Mouse (Mus musculus): ENCODE results near the gene Neu3. TPM values are rescaled to one million over a fixed set of nuclear protein-coding genes. Genes with fewer than 3 reads are reported as not detected.

Gene Neu3
- polyA plus RNA-seq, 1 experiment from 2014 or later, result 2.2 TPM

DNA sequence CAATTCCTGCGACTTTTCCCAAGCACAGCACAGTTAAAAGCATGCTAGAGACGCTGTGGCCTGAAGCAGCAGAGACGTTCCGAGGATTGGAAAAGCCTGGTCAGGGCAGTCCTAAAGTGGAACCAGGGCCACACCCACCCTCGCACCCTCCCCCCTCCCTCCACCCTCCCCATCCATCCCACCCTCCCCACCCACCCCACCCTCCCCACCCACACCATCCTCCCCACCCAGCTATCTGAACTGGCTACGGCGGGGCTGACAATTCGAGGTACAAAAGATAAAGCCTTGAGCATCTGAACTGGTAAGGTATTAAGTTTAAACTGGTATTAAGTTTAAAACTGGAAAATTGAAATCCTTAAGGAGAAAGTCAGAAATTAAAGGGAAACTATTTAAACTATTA is 24.7 kb downstream of the Neu3 start:
- WGBS, result 70% methylated on average over 8 of the region's 8 CpGs
- Histone ChIP-seq H3K4me2 (no peak overlapping the region), H3K4me1 (replicated peaks) (no peaks in the 10 kb centered on the region), H3K36me3 (no peaks in the 10 kb centered on the region), H3K27ac (no peak overlapping the region), H3K4me3 (no peak overlapping the region), H3K9me3 (no peaks in the 10 kb centered on the region), H3K27me3 (0 out of 2 replicates have a peak, but pooled peaks cover 3% of the 10 kb centered on the region), H3K9ac (no peak overlapping the region)
- no peak for ATAC-seq (ENCODE audit: low FRiP score)

DNA sequence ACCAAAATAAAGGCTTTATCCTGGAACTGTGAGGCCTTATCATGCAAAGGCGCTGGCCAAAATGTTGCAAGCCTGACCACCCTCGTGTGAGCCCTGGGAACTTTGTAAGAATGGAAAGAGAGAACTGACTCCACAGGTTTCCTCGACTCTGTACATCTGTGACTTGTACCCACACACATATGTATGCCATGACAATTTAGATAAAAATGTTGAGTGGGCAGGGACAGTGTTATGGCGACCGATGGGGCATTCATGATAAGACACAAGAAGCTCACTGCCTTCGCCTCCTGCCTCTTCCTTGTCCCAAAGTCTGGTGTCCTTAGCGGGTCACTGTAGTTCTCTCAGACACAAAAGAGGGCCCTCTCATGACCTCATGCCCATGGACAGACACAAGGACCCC is 29.1 kb downstream of the Neu3 start:
- no peak overlapping the region for H3K27ac ChIP-seq
- no peak overlapping the region for H3K4me2 ChIP-seq
- H3K4me3 ChIP-seq, result no peak overlapping the region
- H3K36me3 ChIP-seq, result no peaks in the 10 kb centered on the region
- peaks cover 31% of the 10 kb centered on the region for H3K4me1 ChIP-seq (replicated peaks)
- no peak overlapping the region for H3K9ac ChIP-seq
- ATAC-seq (ENCODE audit: low FRiP score), result no peak
- H3K9me3 ChIP-seq, result no peaks in the 10 kb centered on the region
- 0 out of 2 replicates have a peak, but pooled peaks cover 3% of the 10 kb centered on the region for H3K27me3 ChIP-seq
- 84% methylated on average over 7 of the region's 7 CpGs for WGBS

DNA sequence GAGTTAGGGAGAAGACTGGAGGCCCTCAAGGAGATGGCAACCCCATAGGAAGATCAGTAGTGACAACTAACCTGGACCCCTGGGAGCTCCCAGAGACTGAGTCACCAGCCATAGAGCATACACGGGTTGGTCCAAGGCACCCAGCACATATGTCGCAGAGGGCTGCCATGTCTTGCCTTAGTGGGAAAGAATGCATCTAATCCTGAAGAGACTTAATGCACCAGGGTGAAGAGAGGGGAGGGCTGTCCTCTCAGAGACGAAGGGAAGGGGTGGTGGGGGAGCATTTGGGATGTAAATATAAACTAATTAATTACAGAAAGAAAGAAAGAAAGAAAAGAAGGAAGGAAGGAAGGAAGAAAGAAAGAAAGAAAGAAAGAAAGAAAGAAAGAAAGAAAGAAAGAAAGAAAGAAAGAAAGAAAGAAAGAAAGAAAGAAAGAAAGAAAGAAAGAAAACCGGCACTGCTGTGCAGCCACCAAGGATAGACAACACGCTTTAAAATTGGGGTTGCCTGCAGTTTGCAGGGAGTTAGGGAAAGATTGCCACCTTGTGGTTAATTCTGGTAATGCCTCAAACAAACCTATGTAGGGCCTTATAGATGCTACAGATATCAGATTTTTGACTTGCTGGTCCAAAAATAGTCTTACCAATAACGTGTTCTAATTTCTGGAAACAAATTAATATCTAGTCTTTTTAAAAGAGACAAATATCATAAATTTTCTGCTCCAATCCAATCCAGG is 30.1 kb downstream of the Neu3 start:
- ATAC-seq (ENCODE audit: low FRiP score), result no peak
- WGBS, result 35% methylated on average over 6 of the region's 6 CpGs

DNA sequence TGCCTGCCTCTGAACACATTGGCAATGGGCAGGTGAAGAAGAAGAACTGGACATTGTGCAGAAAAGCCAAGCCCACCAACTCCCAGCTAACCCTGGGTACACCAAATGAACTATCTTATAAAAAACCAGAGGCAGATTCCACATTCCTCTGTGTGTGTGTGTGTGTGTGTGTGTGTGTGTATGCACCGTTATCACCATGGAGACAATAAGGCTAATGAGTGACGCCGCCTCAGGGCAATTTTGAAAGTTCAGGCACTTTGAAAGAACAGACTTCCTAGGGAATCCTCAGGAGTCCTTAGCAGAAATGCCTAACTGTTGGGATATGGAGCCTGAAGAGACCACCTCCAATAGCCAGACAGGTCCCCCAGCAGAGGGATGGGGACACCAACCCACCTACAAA is 31.0 kb downstream of the Neu3 start:
- H3K4me2 ChIP-seq, result no peak overlapping the region
- WGBS, result 67% methylated on average over 3 of the region's 3 CpGs

More for the DNA sequence above, 30.1 kb downstream of the Neu3 start:
- Histone ChIP-seq H3K4me2 (no peak overlapping the region), H3K9me3 (no peaks in the 10 kb centered on the region), H3K4me3 (no peak overlapping the region), H3K9ac (no peak overlapping the region), H3K27ac (no peak overlapping the region), H3K36me3 (no peaks in the 10 kb centered on the region), H3K4me1 (replicated peaks) (peaks cover 31% of the 10 kb centered on the region), H3K27me3 (0 out of 2 replicates have a peak, but pooled peaks cover 3% of the 10 kb centered on the region)

DNA sequence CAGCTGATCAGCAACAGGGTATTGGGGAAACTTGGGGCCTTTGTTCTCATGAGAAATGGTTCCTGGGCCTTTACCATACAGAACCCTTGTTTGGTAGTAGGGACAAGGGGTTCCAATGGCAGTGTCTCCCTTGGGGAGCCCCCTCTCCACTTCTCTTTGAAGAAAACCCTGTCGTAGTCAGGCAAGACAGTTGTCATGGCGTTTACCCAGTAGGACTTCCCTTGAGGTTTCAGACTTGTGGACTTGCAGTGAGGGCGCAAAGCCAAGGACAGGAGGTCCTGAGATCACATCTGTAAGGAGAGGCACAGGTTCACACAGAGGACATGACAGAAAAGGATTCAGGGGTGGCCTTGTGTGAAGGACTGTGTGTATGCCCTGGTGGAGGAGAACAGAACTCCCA is 31.7 kb downstream of the Neu3 start:
- Histone ChIP-seq H3K36me3 (no peaks in the 10 kb centered on the region), H3K27ac (peak overlapping the region; percentile 86)
- 57% methylated on average over 3 of the region's 3 CpGs for WGBS

More for the DNA sequence above, 31.0 kb downstream of the Neu3 start:
- no peak overlapping the region for H3K27ac ChIP-seq
- no peaks in the 10 kb centered on the region for H3K9me3 ChIP-seq
- ATAC-seq (ENCODE audit: low FRiP score), result no peak
- H3K4me1 ChIP-seq (replicated peaks), result peaks cover 31% of the 10 kb centered on the region
- no peak overlapping the region for H3K4me3 ChIP-seq
- no peaks in the 10 kb centered on the region for H3K36me3 ChIP-seq
- H3K27me3 ChIP-seq, result 0 out of 2 replicates have a peak, but pooled peaks cover 3% of the 10 kb centered on the region
- no peak overlapping the region for H3K9ac ChIP-seq

DNA sequence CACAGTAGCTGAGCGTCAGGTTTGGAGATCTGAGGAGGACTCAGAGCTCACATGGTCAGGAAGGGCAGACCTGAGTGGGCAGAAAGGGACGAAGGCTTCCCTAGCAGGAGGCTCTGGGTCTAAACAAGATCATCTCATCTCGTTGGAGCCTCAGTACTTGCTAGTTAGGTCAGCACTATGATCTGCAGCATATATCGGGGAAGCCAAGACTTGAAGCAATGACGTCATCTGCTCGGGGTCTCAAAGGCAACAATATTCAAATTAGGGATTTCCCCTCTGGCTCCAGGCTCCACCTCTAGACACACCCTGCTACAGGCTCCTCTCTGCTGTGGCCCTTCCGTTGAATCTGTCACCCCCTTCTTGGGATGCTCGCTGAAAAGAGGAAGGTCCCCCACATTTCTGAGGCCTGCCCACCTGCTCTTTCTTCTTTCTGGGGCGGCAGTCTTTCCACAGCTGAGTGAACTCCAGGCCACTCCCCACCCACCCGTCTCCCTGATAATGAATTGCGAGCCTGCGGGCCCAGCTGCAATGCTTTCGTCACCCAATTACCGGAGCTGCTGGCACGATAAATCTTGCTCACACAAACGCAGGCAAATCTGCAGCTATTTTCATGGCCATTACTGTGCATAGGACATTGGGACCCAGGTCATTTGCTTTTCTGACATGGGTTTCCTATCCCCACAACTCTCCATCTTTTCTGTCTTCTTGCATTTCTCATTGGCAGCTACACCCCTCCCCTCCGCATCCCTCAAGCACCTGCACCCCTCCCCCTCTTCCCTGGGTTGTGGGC is 32.8 kb downstream of the Neu3 start:
- Histone ChIP-seq H3K36me3 (no peaks in the 10 kb centered on the region), H3K9me3 (no peaks in the 10 kb centered on the region), H3K27ac (peak overlapping the region; percentile 86), H3K4me3 (no peak overlapping the region; the same call in 1 of the 2 replicates), H3K27me3 (0 out of 2 replicates have a peak, but pooled peaks cover 3% of the 10 kb centered on the region), H3K4me2 (peak overlapping the region; percentile 44), H3K9ac (peak overlapping the region; percentile 39; the same call in 1 of the 2 replicates), H3K4me1 (replicated peaks) (peaks cover 40% of the 10 kb centered on the region)
- 10% methylated on average over 17 of the region's 17 CpGs for WGBS
- peak; percentile 59 for ATAC-seq (ENCODE audit: low FRiP score)

More for the DNA sequence above, 31.7 kb downstream of the Neu3 start:
- no peak overlapping the region for H3K4me2 ChIP-seq
- no peaks in the 10 kb centered on the region for H3K9me3 ChIP-seq
- no peak overlapping the region for H3K9ac ChIP-seq
- no peak for ATAC-seq (ENCODE audit: low FRiP score)
- peaks cover 31% of the 10 kb centered on the region for H3K4me1 ChIP-seq (replicated peaks)
- H3K27me3 ChIP-seq, result 0 out of 2 replicates have a peak, but pooled peaks cover 3% of the 10 kb centered on the region
- no peak overlapping the region for H3K4me3 ChIP-seq

DNA sequence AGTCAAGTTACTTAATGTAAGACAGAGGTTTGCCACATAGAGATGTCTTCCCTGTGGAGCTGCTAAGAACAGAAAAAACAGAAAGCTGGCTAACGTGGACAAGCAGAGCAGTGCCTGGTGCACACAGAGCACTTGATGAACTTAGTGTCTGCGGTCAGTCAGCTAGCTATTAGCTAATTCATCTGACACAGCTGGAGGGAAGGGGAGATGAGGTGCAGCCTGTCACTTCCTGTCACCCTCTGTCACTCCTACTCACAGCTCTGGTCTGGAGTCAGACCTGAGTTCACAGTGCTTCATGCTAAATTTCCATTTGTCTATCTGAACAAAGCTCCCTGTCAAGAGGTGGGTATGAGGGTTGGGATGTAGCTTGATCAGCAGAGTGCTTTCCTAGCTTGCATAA is 34.1 kb downstream of the Neu3 start:
- Histone ChIP-seq H3K4me2 (no peak overlapping the region), H3K9ac (no peak overlapping the region), H3K36me3 (no peaks in the 10 kb centered on the region), H3K4me1 (replicated peaks) (peaks cover 41% of the 10 kb centered on the region), H3K9me3 (no peaks in the 10 kb centered on the region), H3K27ac (no peak overlapping the region), H3K4me3 (no peak overlapping the region), H3K27me3 (no peaks in the 10 kb centered on the region)
- no peak for ATAC-seq (ENCODE audit: low FRiP score)
- WGBS, result 57% methylated on average over 2 of the region's 2 CpGs

DNA sequence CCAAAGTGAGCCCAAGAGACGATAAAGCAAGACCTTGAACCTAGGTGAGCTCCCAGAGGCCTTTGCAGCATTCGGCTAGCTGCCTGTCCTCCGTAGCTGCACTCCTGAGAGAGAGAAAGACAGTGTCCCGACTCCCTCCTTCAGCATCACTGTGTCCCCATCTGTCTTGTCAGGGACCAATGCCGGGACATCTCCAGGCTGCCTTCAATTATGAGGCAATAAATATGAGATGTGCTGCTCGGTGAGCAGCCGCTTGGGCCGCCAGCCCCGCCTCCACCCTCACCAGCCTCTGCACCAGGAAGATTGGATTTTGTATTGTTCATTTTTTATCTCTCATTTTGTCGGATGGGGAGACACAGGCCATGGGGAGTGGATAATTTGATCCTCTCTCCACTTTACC is 37.4 kb downstream of the Neu3 start:
- WGBS, result 56% methylated on average over 10 of the region's 10 CpGs
- ATAC-seq (ENCODE audit: low FRiP score), result peak; percentile 50

DNA sequence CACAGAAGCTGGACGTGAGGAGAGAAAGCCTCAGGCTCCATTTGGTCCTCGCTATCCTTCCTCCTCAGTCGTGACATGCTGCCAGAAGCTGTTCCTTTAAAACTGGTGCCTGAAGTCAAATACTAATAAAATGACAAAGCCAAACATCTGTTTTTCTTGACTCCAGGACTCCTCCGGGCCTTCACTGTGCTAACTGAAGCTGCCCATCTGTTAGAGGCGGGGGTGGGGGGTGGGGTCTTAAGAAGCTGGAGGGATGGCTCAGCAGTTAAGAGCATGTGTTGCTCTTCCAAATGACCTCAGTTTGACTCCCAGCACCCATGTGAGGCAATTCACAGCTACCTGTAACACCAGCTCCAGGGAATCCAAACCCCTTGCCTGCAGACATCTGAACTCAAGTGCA is 39.7 kb downstream of the Neu3 start:
- no peaks in the 10 kb centered on the region for H3K36me3 ChIP-seq
- no peak overlapping the region for H3K9ac ChIP-seq
- H3K4me1 ChIP-seq (replicated peaks), result peaks cover 27% of the 10 kb centered on the region
- no peak for ATAC-seq (ENCODE audit: low FRiP score)
- H3K4me2 ChIP-seq, result no peak overlapping the region
- no peak overlapping the region for H3K4me3 ChIP-seq
- no peaks in the 10 kb centered on the region for H3K9me3 ChIP-seq
- 39% methylated on average over 5 of the region's 5 CpGs for WGBS
- H3K27ac ChIP-seq, result peak overlapping the region; percentile 55; the same call in 1 of the 2 replicates
- H3K27me3 ChIP-seq, result no peaks in the 10 kb centered on the region

More for the DNA sequence above, 37.4 kb downstream of the Neu3 start:
- Histone ChIP-seq H3K27me3 (no peaks in the 10 kb centered on the region), H3K4me2 (no peak overlapping the region), H3K4me3 (no peak overlapping the region), H3K27ac (peak overlapping the region; percentile 65), H3K36me3 (no peaks in the 10 kb centered on the region), H3K9me3 (no peaks in the 10 kb centered on the region), H3K9ac (no peak overlapping the region), H3K4me1 (replicated peaks) (peaks cover 38% of the 10 kb centered on the region)

DNA sequence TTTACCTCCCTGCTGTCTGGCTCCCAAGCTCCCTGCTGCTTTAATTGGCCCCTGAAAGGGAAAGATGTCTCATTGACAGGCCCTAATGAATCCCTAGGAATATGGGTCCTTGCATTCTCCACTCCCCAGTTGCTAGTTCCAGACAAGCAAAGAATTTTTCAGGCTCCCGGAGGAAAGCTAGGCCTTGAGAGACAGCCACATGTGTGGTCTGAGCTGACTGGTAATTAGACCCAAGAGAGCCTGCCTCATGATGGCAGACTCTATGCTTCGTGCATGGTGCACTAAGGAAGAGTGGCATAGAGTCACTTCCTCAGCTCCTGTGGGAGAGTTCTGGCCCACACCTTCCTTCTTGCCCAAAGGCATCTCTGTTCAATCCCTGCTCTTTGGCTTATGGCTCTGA is 40.3 kb downstream of the Neu3 start:
- H3K4me2 ChIP-seq, result no peak overlapping the region
- H3K36me3 ChIP-seq, result no peaks in the 10 kb centered on the region
- peaks cover 27% of the 10 kb centered on the region for H3K4me1 ChIP-seq (replicated peaks)
- WGBS, result 27% methylated on average over 2 of the region's 2 CpGs
- no peak overlapping the region for H3K9ac ChIP-seq
- H3K4me3 ChIP-seq, result no peak overlapping the region
- peak overlapping the region; percentile 55; the same call in 1 of the 2 replicates for H3K27ac ChIP-seq
- no peaks in the 10 kb centered on the region for H3K27me3 ChIP-seq
- H3K9me3 ChIP-seq, result no peaks in the 10 kb centered on the region
- ATAC-seq (ENCODE audit: low FRiP score), result no peak

DNA sequence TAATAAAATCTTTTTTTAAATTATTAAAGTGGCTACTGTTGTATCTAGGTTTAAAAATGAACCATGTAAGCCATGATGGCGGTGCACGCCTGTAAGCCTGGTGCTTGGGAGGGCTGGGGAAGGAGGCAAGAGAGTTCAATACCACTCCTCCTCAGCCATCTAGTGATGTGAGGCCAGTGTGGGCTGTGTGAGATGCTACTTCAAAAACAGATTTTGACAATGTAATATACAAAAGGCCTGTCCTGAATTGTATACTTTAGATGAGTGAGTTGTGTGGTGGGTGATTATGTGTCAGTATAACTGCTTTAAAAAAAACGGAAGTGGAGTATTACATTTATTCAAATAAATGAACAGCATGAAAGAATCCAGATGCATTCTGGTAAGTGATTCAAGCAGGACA is 41.4 kb downstream of the Neu3 start:
- Histone ChIP-seq H3K27me3 (no peaks in the 10 kb centered on the region), H3K4me1 (replicated peaks) (peaks cover 27% of the 10 kb centered on the region), H3K9ac (no peak overlapping the region), H3K4me2 (no peak overlapping the region), H3K4me3 (no peak overlapping the region), H3K36me3 (no peaks in the 10 kb centered on the region), H3K27ac (no peak overlapping the region), H3K9me3 (no peaks in the 10 kb centered on the region)
- 79% methylated on average over 3 of the region's 3 CpGs for WGBS
- no peak for ATAC-seq (ENCODE audit: low FRiP score)

DNA sequence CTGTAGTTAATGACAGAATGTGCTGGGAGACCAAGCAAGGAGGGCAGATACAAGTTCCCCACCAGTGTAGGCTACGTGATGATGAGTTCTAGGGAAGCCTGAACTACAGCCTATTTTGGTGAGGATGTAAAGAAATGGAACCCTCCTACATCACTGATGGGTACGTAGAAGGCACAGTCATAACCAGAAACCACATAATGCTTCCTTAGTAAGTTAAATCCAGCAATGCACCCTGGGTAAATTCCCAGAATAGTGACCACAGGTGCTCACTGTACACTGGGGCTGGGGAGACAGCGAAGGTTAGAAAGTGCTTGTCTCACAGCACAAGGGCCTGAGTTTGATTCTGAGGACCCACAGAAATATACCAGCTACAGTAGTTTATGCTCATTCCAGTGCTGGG is 42.7 kb downstream of the Neu3 start:
- H3K4me1 ChIP-seq (replicated peaks), result peaks cover 20% of the 10 kb centered on the region

More for the DNA sequence above, 42.7 kb downstream of the Neu3 start:
- no peak overlapping the region for H3K9ac ChIP-seq
- H3K4me2 ChIP-seq, result no peak overlapping the region
- no peak for ATAC-seq (ENCODE audit: low FRiP score)
- H3K27ac ChIP-seq, result no peak overlapping the region
- H3K9me3 ChIP-seq, result no peaks in the 10 kb centered on the region
- H3K36me3 ChIP-seq, result no peaks in the 10 kb centered on the region
- no peak overlapping the region for H3K4me3 ChIP-seq
- 87% methylated on average over 3 of the region's 3 CpGs for WGBS
- H3K27me3 ChIP-seq, result no peaks in the 10 kb centered on the region

Data from hindbrain, embryonic 13.5 days (tissue).